Mouse (Mus musculus) adrenal gland, adult (tissue): ENCODE measurements around the gene Khdc4.
A peak's percentile ranks its signal among the peaks of the same experiment; 100 is the strongest.

Experiments
- DNase-seq, 2 experiments: peaks; one replicate each; pipeline ENCODE4 v3.0.0; 2022 to 2023; ENCODE audit warnings: low spot score in 1 of 2; ENCODE audit not compliant: inconsistent age in 2 of 2

Khdc4 gene

GRCm38 (mm10) chr3:88684980-88685941 lies at the start of gene Khdc4:
TSS of gene Khdc4 (plus strand) at chr3:88685803.
- DNase-seq, result peak; percentile 98 to 99

GRCm38 (mm10) chr3:88636555-88636986 lies 49.0 kb upstream of the Khdc4 start:
- no peak for DNase-seq

GRCm38 (mm10) chr3:88637134-88637533 lies 48.5 kb upstream of the Khdc4 start:
- no peak for DNase-seq

GRCm38 (mm10) chr3:88639239-88639638 lies 46.4 kb upstream of the Khdc4 start:
- DNase-seq, result no peak

GRCm38 (mm10) chr3:88640676-88641075 lies 44.9 kb upstream of the Khdc4 start:
- peak; percentile 49 to 78 for DNase-seq

GRCm38 (mm10) chr3:88643078-88643477 lies 42.5 kb upstream of the Khdc4 start:
- no peak for DNase-seq

- DNase-seq, result no peak
These were observed 39.7 kb upstream of the Khdc4 start for GRCm38 (mm10) chr3:88645937-88646336.

GRCm38 (mm10) chr3:88646426-88646995 lies 39.1 kb upstream of the Khdc4 start:
- no peak for DNase-seq

GRCm38 (mm10) chr3:88647076-88647475 lies 38.5 kb upstream of the Khdc4 start:
- DNase-seq, result no peak

GRCm38 (mm10) chr3:88647779-88648413 lies 37.7 kb upstream of the Khdc4 start:
- peak in 1 of 2 experiments; percentile 23 for DNase-seq

GRCm38 (mm10) chr3:88648452-88649168 lies 37.0 kb upstream of the Khdc4 start:
- DNase-seq, result peak in 1 of 2 experiments; percentile 62

- peak in 1 of 2 experiments; percentile 21 for DNase-seq
These were observed 36.4 kb upstream of the Khdc4 start for GRCm38 (mm10) chr3:88649186-88649585.

- no peak for DNase-seq
These were observed 35.6 kb upstream of the Khdc4 start for GRCm38 (mm10) chr3:88649967-88650366.

- DNase-seq, result no peak
These were observed 34.7 kb upstream of the Khdc4 start for GRCm38 (mm10) chr3:88650713-88651504.

GRCm38 (mm10) chr3:88651669-88652618 lies 33.7 kb upstream of the Khdc4 start:
- DNase-seq, result no peak

- DNase-seq, result no peak
These were observed 32.6 kb upstream of the Khdc4 start, which contains the start of gene Rxfp4 for GRCm38 (mm10) chr3:88652846-88653515. TSS of gene Rxfp4 (minus strand) at chr3:88653142.

GRCm38 (mm10) chr3:88653516-88654370 lies 31.9 kb upstream of the Khdc4 start:
- DNase-seq, result no peak
